ENCODE assay signal across 22 mouse cellular contexts in genomic region chr17:86551561-86551960, GRCm38 (mm10). TPM values are rescaled to one million over a fixed set of nuclear protein-coding genes. Genes with fewer than 3 reads are reported as not detected.
"Had no signal": no experiment of that assay in that cellular context is flagged by ENCODE, and none has a peak within 500 bp of the region (broad histone marks: within the 10 kb centered on the region; RNA-seq: fewer than 3 reads in every experiment).

No protein-coding gene starts in this region.

- H3K4me1 ChIP-seq: heart, embryonic 10.5 days; hindbrain, embryonic 12.5 days; intestine, embryonic 15.5 days; limb, embryonic 13.5 days; limb, embryonic 15.5 days had no signal

- H3K4me3 ChIP-seq: gastrocnemius, adult 2 months; heart, embryonic 10.5 days; heart, embryonic 12.5 days; hindbrain, embryonic 10.5 days; hindbrain, embryonic 12.5 days; intestine, embryonic 15.5 days; layer of hippocampus, adult 2 months; limb, embryonic 13.5 days; limb, embryonic 15.5 days had no signal

- DNase-seq: gastrocnemius, adult 2 months; gastrocnemius, postnatal 10 days; gastrocnemius, postnatal 25 days; heart, adult 18-20 months; heart, postnatal 10 days; heart, postnatal 4 days; kidney, adult 18-20 months; kidney, adult 8-10 months; kidney, postnatal 10 days; kidney, postnatal 25 days; kidney, postnatal 4 days; layer of hippocampus, postnatal 36 days; left cerebral cortex, postnatal 4 days had no signal

RNA-seq across cellular contexts. Expression of gene Gm10309, which starts 46.5 kb away (rescaled TPM):
- polyA plus RNA-seq: intestine, postnatal 0 days had no signal
